Mouse (Mus musculus): Measurements from ENCODE around the gene Siah1b. TPM values are rescaled to one million over a fixed set of nuclear protein-coding genes. Genes with fewer than 3 reads are reported as not detected.

Gene Siah1b
- polyA plus RNA-seq (2012; rRNA removed): 5.9 and 6.7 TPM in 2 replicates

DNA sequence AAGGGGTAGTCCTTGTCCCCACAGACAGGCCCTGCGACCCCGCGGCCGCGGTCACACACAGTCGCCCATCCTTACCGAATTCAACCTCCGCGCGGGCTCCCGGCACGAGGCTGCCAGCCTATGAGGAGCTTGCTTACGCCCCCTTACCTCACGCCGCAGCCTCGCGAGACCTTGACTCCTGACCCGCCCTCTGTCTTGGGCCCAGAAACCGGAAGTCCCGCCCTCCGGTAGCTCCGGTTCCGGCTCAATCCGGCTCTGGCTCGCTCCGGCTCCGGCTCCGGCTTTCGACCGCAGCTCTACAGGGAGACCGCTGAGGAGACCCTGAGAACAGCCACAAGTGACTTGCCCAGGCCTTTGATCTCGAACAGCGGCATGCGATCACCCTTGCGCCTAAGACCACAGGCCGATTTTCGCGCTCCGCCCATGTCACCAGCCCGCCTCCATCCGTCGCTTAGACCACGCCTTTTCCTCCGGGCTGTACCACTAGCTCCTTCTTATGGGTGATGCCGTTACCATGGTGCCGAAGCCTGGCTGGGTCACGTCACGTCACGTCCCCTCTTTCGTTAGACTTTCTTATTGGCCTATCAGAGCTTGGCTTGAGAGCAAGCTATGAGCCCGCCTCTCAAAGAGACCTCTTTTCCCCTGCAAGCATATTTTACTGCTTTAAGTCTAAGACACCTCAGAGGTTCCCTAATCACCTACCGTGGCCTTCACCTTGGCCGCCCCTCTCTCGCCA is at the start of gene Siah1b:
TSS of gene Siah1b (minus strand) at position 454 of the 736 bp plus-strand sequence.
- Histone ChIP-seq H3K27me3 (replicated peaks; ENCODE audit: control insufficient read depth, insufficient read depth, low read length) (no peaks in the 10 kb centered on the region), H3K4me1 (ENCODE audit: control insufficient read depth, insufficient read depth, low read length) (peaks cover 8% of the 10 kb centered on the region; the same call in 1 of the 2 replicates), H3K27ac (ENCODE audit: insufficient read depth, low read depth, low read length) (peak within 1 kb of the TSS; percentile 98), H3K4me3 (ENCODE audit: insufficient read depth, low read depth, low read length) (peak within 1 kb of the TSS; percentile 86), H3K36me3 (ENCODE audit: control insufficient read depth, insufficient read depth, low read length) (no peaks in the 10 kb centered on the region)
- 2% methylated on average over 53 of the region's 54 CpGs for WGBS
- DNase-seq: peak; percentile 96
- TF ChIP-seq CTCF (conservative IDR thresholded peaks at IDR 0.05; ENCODE audit: insufficient read depth, insufficient read length, low read depth, low read length): no peak
- TF ChIP-seq POLR2A (IDR thresholded peaks at IDR 0.05; ENCODE audit: low read depth, low read length): peak; percentile 12

DNA sequence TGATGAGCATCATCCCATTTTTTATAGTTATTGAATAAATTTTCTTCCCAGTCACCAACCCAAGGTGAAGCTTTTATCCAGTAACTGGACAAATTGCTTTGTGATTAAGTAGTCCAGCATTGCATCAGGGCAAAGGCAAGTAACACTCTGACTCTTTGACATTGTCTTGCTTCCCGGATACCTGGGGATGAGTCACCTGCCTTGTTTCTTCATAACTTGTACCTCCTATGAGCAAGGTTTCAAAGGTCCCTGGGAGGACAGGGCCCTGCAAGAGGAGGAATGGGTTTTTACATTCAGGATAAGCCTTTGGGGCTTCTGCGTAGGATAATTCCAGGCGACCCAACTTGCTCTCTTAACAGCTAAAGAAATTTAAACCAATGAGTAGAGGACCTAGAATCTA is 47.6 kb upstream of the Siah1b start:
- H3K36me3 ChIP-seq (ENCODE audit: control insufficient read depth, insufficient read depth, low read length): no peaks in the 10 kb centered on the region
- TF ChIP-seq CTCF (conservative IDR thresholded peaks at IDR 0.05; ENCODE audit: insufficient read depth, insufficient read length, low read depth, low read length) (no peak), POLR2A (IDR thresholded peaks at IDR 0.05; ENCODE audit: low read depth, low read length) (no peak)
- 78% methylated on average over 3 of the region's 3 CpGs for WGBS
- no peaks in the 10 kb centered on the region for H3K4me1 ChIP-seq (ENCODE audit: control insufficient read depth, insufficient read depth, low read length)
- H3K27ac ChIP-seq (ENCODE audit: insufficient read depth, low read depth, low read length): no peak overlapping the region
- no peak for DNase-seq
- H3K27me3 ChIP-seq (replicated peaks; ENCODE audit: control insufficient read depth, insufficient read depth, low read length): no peaks in the 10 kb centered on the region
- no peak overlapping the region for H3K4me3 ChIP-seq (ENCODE audit: insufficient read depth, low read depth, low read length)

DNA sequence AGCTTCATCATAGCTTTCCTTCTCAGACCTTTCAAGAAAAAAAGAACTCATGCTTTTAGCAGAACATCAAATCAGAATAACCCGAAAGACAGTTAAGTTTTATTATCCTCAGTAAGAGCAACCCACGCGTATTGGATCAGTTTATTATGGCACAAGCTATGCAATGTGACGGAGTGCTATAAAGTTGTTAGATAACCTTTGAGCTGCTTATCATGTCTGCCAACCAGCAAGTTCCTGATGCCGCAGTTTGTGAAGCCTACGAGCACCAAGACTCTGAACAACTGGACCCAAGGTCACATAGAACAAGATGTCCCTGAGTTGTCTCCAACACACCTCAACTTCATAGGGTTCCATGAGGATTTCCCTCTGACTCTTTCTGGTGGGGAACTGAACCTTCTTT is 37.5 kb upstream of the Siah1b start:
- Histone ChIP-seq H3K4me3 (ENCODE audit: insufficient read depth, low read depth, low read length) (no peak overlapping the region), H3K4me1 (ENCODE audit: control insufficient read depth, insufficient read depth, low read length) (no peaks in the 10 kb centered on the region), H3K36me3 (ENCODE audit: control insufficient read depth, insufficient read depth, low read length) (no peaks in the 10 kb centered on the region; the same call in 1 of the 2 replicates), H3K27ac (ENCODE audit: insufficient read depth, low read depth, low read length) (no peak overlapping the region), H3K27me3 (replicated peaks; ENCODE audit: control insufficient read depth, insufficient read depth, low read length) (no peaks in the 10 kb centered on the region)
- 61% methylated on average over 6 of the region's 6 CpGs for WGBS
- TF ChIP-seq POLR2A (IDR thresholded peaks at IDR 0.05; ENCODE audit: low read depth, low read length) (no peak), CTCF (conservative IDR thresholded peaks at IDR 0.05; ENCODE audit: insufficient read depth, insufficient read length, low read depth, low read length) (no peak)
- no peak for DNase-seq

- H3K27ac ChIP-seq (ENCODE audit: insufficient read depth, low read depth, low read length): no peak overlapping the region
- no peaks in the 10 kb centered on the region; the same call in 1 of the 2 replicates for H3K36me3 ChIP-seq (ENCODE audit: control insufficient read depth, insufficient read depth, low read length)
- no peak overlapping the region for H3K4me3 ChIP-seq (ENCODE audit: insufficient read depth, low read depth, low read length)
- no peaks in the 10 kb centered on the region for H3K4me1 ChIP-seq (ENCODE audit: control insufficient read depth, insufficient read depth, low read length)
- DNase-seq: no peak
- 65% methylated on average over 3 of the region's 3 CpGs for WGBS
- no peak for TF ChIP-seq CTCF (conservative IDR thresholded peaks at IDR 0.05; ENCODE audit: insufficient read depth, insufficient read length, low read depth, low read length)
- TF ChIP-seq POLR2A (IDR thresholded peaks at IDR 0.05; ENCODE audit: low read depth, low read length): no peak
- no peaks in the 10 kb centered on the region for H3K27me3 ChIP-seq (replicated peaks; ENCODE audit: control insufficient read depth, insufficient read depth, low read length)
Measured at GRCm38 (mm10) chrX:164111146-164111545, 34.9 kb upstream of the Siah1b start.

- 62% methylated on average over 6 of the region's 6 CpGs for WGBS
- no peaks in the 10 kb centered on the region; the same call in 1 of the 2 replicates for H3K36me3 ChIP-seq (ENCODE audit: control insufficient read depth, insufficient read depth, low read length)
- H3K4me3 ChIP-seq (ENCODE audit: insufficient read depth, low read depth, low read length): no peak overlapping the region
- H3K27ac ChIP-seq (ENCODE audit: insufficient read depth, low read depth, low read length): no peak overlapping the region
- TF ChIP-seq CTCF (conservative IDR thresholded peaks at IDR 0.05; ENCODE audit: insufficient read depth, insufficient read length, low read depth, low read length): no peak
- no peak for TF ChIP-seq POLR2A (IDR thresholded peaks at IDR 0.05; ENCODE audit: low read depth, low read length)
- no peaks in the 10 kb centered on the region for H3K27me3 ChIP-seq (replicated peaks; ENCODE audit: control insufficient read depth, insufficient read depth, low read length)
- DNase-seq: no peak
- H3K4me1 ChIP-seq (ENCODE audit: control insufficient read depth, insufficient read depth, low read length): peaks cover 2% of the 10 kb centered on the region; the same call in 1 of the 2 replicates
Measured at GRCm38 (mm10) chrX:164102656-164103055, 26.4 kb upstream of the Siah1b start.

GRCm38 (mm10) chrX:164102198-164102597 is 25.9 kb upstream of the Siah1b start:
- no peaks in the 10 kb centered on the region; the same call in 1 of the 2 replicates for H3K36me3 ChIP-seq (ENCODE audit: control insufficient read depth, insufficient read depth, low read length)
- peaks cover 2% of the 10 kb centered on the region; the same call in 1 of the 2 replicates for H3K4me1 ChIP-seq (ENCODE audit: control insufficient read depth, insufficient read depth, low read length)
- TF ChIP-seq POLR2A (IDR thresholded peaks at IDR 0.05; ENCODE audit: low read depth, low read length) (no peak), CTCF (conservative IDR thresholded peaks at IDR 0.05; ENCODE audit: insufficient read depth, insufficient read length, low read depth, low read length) (no peak)
- DNase-seq: no peak
- H3K4me3 ChIP-seq (ENCODE audit: insufficient read depth, low read depth, low read length): no peak overlapping the region
- no peaks in the 10 kb centered on the region for H3K27me3 ChIP-seq (replicated peaks; ENCODE audit: control insufficient read depth, insufficient read depth, low read length)
- H3K27ac ChIP-seq (ENCODE audit: insufficient read depth, low read depth, low read length): no peak overlapping the region
- WGBS: 65% methylated on average over 7 of the region's 7 CpGs

DNA sequence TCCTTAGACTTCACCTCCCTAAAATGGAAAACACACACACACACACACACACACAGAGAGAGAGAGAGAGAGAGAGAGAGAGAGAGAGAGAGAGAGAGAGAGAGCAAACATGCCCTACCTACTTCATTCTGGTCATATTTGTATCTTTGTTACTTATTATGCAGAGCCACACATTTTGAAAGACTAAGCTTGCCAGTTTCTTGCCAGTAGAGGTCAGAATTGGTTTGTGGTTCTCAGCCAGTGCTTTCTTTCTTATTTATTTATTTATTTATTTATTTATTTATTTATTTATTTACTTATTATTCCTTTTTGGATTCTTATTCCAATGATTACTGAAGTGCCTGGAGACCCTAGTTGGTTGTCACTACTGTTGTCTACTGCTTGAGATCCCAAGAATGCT is 25.2 kb upstream of the Siah1b start:
- DNase-seq: peak; percentile 34
- peaks cover 2% of the 10 kb centered on the region; the same call in 1 of the 2 replicates for H3K4me1 ChIP-seq (ENCODE audit: control insufficient read depth, insufficient read depth, low read length)
- H3K4me3 ChIP-seq (ENCODE audit: insufficient read depth, low read depth, low read length): no peak overlapping the region
- no peak for TF ChIP-seq POLR2A (IDR thresholded peaks at IDR 0.05; ENCODE audit: low read depth, low read length)
- no peak for TF ChIP-seq CTCF (conservative IDR thresholded peaks at IDR 0.05; ENCODE audit: insufficient read depth, insufficient read length, low read depth, low read length)
- no peaks in the 10 kb centered on the region for H3K36me3 ChIP-seq (ENCODE audit: control insufficient read depth, insufficient read depth, low read length)
- no peaks in the 10 kb centered on the region for H3K27me3 ChIP-seq (replicated peaks; ENCODE audit: control insufficient read depth, insufficient read depth, low read length)
- H3K27ac ChIP-seq (ENCODE audit: insufficient read depth, low read depth, low read length): no peak overlapping the region
